Mouse (Mus musculus) C2C12 (cell line): ENCODE data around the gene Kcnd2.

Experiments used
- CEBPB ChIP-seq: IDR thresholded peaks from one replicate; pipeline ENCODE4 v1.6.1; 2011; ENCODE audit warnings: low read depth, mild to moderate bottlenecking, control low read depth, moderate library complexity
- CTCF ChIP-seq: IDR thresholded peaks from one replicate; pipeline ENCODE4 v1.5.1; 2011; ENCODE audit not compliant: control insufficient read depth, insufficient read depth, insufficient read length
- MAX ChIP-seq: IDR thresholded peaks from one replicate; pipeline ENCODE4 v1.6.1; 2011; ENCODE audit warnings: mild to moderate bottlenecking, control low read depth
- MYOD1 ChIP-seq: IDR thresholded peaks from one replicate; pipeline ENCODE4 v1.6.1; 2011; ENCODE audit warnings: low read depth; ENCODE audit not compliant: control insufficient read depth, insufficient read length
- MYOG ChIP-seq: IDR thresholded peaks from one replicate; pipeline ENCODE4 v1.6.1; 2011; ENCODE audit not compliant: control insufficient read depth, insufficient read length; ENCODE audit errors: extremely low read depth
- USF1 ChIP-seq: IDR thresholded peaks from one replicate; pipeline ENCODE4 v1.6.1; 2011; ENCODE audit warnings: low read depth, mild to moderate bottlenecking, control low read depth, moderate library complexity

- TF ChIP-seq CTCF (no peak), MAX (no peak), USF1 (no peak), CEBPB (no peak), MYOG (no peak), MYOD1 (no peak)
Measured at GRCm38 (mm10) chr6:21534009-21534408, 318.7 kb downstream of the Kcnd2 start.
